Mouse (Mus musculus): ENCODE measurements at regions not wholly inside any gene's neighbourhood (a gene's known extent, or its start where the extent isn't known, plus 50 kb on each side); places are given as distances from the start of the nearest gene placed in this dataset.

DNA sequence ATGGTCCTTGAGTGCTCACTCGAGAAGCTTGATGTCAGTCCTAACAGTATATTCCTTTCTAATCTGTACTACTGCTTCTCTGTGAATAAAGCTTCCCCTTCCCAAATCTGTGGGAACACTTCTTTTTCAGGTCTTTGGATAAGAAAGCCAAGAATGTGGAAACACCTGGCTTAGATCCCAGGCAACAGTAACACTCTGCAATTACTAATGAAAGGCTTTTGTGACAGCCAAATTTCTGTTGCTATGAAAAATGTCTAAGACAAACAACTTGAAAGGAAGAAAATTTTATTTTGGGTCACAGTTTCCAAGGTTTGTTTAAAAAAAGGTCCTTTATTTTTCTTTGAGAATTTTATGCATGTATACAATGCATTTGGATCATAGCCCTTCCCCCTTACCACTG lies 56.0 kb upstream of the Mroh9 start:
- no peak for TF ChIP-seq CTCF (IDR thresholded peaks at IDR 0.05; ENCODE audit: borderline replicate concordance, insufficient read depth, low read length)
- TF ChIP-seq POLR2A (IDR thresholded peaks at IDR 0.05; ENCODE audit: low read depth, low read length): no peak

All from embryonic fibroblast, embryonic 13.5 days (primary cell).